Mouse (Mus musculus): ENCODE data around the gene Tube1. TPM values are rescaled to one million over a fixed set of nuclear protein-coding genes. Genes with fewer than 3 reads are reported as not detected.

The Tube1 gene
- polyA plus RNA-seq (2012; rRNA removed) = 5.5 and 6.4 TPM in 2 replicates

DNA sequence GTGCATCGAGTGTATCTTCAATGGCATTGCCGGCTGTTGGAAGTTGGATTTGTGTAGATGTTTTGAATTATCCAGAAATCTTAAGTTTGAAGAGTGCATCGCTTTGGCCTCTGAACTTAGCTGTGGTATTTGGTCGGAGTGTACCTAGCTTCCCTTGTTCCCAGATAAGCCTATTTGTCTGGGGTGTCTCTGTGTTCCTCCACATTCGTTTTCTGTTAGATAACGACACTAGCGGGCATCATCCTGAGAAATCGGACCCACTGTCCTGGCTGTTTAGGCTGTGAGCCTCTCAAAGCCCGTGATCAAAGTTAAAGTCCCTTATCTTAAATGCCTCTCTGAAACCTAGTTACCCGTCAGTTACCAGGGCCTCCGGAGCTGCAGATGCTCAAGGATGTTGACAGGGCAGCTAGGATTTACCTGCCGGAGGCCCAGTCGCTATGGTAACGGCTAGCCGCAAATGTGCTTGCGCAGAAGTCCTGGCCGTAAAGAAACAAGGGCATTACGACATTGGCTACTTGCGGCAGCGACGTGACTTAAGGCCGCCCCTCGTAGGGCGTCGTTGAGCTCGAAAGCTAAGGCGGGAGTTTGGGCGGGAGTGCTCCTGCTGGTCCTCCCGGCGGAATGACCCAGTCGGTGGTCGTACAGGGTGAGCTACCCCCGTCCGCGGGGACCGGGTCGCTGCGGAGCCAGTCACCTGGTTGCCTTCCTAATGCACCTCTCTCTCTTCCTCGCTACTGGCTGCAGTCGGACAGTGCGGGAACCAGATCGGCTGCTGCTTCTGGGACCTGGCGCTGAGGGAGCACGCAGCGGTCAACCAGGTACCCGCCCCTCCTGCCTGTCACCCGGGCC, at the start of gene Tube1, which contains the start of gene Fam229b:
Gene Tube1, plus strand, starts transcription at position 515 of the 849 bp plus-strand sequence.
Gene Fam229b, minus strand, starts transcription at position 453 of the 849 bp plus-strand sequence.
- TF ChIP-seq CTCF (IDR thresholded peaks at IDR 0.05; ENCODE audit: control insufficient read depth, insufficient read depth, insufficient replicate concordance, low read depth, low read length) (no peak), POLR2A (IDR thresholded peaks at IDR 0.05; ENCODE audit: control insufficient read depth, low read depth, low read length) (peak; percentile 94)
- H3K4me1 ChIP-seq (ENCODE audit: control insufficient read depth, insufficient read depth, low read length) = peaks cover 2% of the 10 kb centered on the region; the same call in 1 of the 2 replicates
- H3K36me3 ChIP-seq (ENCODE audit: control insufficient read depth, insufficient read depth, low read length) = no peaks in the 10 kb centered on the region; the same call in 1 of the 2 replicates
- peak within 1 kb of the TSS; percentile 96 for H3K27ac ChIP-seq (ENCODE audit: control insufficient read depth, insufficient read depth, low read depth, low read length)
- no peaks in the 10 kb centered on the region for H3K27me3 ChIP-seq (ENCODE audit: control insufficient read depth, insufficient read depth, low read length)
- peak within 1 kb of the TSS; percentile 100 for H3K4me3 ChIP-seq (ENCODE audit: control insufficient read depth, low read depth, low read length)

DNA sequence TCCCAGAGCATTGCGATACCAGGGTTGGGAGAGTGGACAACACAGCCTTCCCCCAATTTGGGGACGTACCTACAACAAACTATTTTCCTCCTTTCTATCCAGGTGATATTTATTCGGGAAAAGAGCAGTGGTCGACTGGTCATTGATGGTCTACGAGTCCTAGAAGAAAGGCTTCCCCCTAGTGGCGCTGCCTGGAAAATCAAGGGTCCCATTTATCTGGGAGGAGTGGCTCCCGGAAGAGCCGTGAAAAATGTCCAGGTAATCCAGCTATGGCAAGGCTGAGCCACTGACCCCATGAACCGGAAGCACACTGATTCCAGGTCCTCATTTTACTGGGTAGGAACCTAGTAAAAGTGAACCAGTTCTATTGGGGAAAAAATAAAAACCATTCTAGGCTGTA, 36.8 kb upstream of the Tube1 start:
- TF ChIP-seq POLR2A (IDR thresholded peaks at IDR 0.05; ENCODE audit: control insufficient read depth, low read depth, low read length) (no peak), CTCF (IDR thresholded peaks at IDR 0.05; ENCODE audit: control insufficient read depth, insufficient read depth, insufficient replicate concordance, low read depth, low read length) (no peak)
- no peaks in the 10 kb centered on the region for H3K27me3 ChIP-seq (ENCODE audit: control insufficient read depth, insufficient read depth, low read length)
- no peak overlapping the region for H3K4me3 ChIP-seq (ENCODE audit: control insufficient read depth, low read depth, low read length)
- H3K27ac ChIP-seq (ENCODE audit: control insufficient read depth, insufficient read depth, low read depth, low read length) = no peak overlapping the region
- H3K36me3 ChIP-seq (ENCODE audit: control insufficient read depth, insufficient read depth, low read length) = no peaks in the 10 kb centered on the region
- H3K4me1 ChIP-seq (ENCODE audit: control insufficient read depth, insufficient read depth, low read length) = no peaks in the 10 kb centered on the region

DNA sequence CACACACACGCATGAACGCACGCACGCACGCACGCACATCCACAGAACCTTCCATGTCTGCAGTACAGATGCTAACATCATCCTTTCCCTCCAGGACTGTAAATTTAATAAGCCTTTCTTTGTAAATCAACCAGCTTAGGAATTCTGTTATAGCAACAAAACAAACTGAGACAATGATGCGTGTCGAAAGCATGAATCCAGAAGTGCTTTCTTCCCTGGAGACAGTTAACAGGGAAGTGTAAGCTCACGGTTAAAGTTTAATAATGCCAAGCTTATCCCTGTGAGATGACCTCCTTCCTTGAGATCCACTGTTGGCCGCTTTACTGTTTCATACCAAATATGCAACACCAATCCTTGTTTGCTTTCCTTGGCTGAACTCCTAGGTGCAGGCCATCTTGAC, 35.0 kb upstream of the Tube1 start:
- Histone ChIP-seq H3K4me1 (ENCODE audit: control insufficient read depth, insufficient read depth, low read length) (no peaks in the 10 kb centered on the region), H3K4me3 (ENCODE audit: control insufficient read depth, low read depth, low read length) (no peak overlapping the region), H3K27ac (ENCODE audit: control insufficient read depth, insufficient read depth, low read depth, low read length) (no peak overlapping the region), H3K36me3 (ENCODE audit: control insufficient read depth, insufficient read depth, low read length) (no peaks in the 10 kb centered on the region), H3K27me3 (ENCODE audit: control insufficient read depth, insufficient read depth, low read length) (no peaks in the 10 kb centered on the region)
- TF ChIP-seq POLR2A (IDR thresholded peaks at IDR 0.05; ENCODE audit: control insufficient read depth, low read depth, low read length) (no peak), CTCF (IDR thresholded peaks at IDR 0.05; ENCODE audit: control insufficient read depth, insufficient read depth, insufficient replicate concordance, low read depth, low read length) (no peak)

DNA sequence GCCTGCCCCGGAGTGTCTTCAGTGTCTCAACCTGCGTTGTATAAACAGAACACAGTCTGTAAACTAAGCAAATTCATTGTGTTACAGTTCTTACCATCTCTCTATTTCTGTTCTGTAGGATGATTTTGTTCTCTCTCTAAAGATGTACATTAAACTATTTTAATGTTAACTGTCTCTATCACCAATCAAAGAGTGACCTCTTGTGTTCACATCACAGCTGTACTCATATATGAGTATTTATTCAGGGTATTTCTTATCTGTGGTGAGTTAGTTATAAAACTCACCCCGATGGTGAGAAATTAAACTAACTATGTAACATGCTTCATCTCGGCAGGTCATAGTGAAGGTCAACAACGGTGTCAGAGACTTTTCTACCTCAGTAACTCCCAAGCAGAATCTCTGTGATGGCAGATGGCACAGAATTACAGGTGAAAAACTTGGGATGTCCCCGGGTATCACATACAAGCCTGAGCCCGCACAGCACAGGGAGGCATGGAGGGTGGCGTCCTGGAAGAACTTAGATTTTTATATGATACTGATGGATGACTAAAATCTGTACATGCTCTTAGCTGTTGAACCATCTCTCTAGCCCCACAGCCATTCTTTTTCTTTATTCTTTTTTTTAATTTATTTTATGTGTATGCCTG, 28.9 kb upstream of the Tube1 start:
- Histone ChIP-seq H3K36me3 (ENCODE audit: control insufficient read depth, insufficient read depth, low read length) (no peaks in the 10 kb centered on the region), H3K27ac (ENCODE audit: control insufficient read depth, insufficient read depth, low read depth, low read length) (no peak overlapping the region), H3K4me3 (ENCODE audit: control insufficient read depth, low read depth, low read length) (no peak overlapping the region), H3K4me1 (ENCODE audit: control insufficient read depth, insufficient read depth, low read length) (no peaks in the 10 kb centered on the region), H3K27me3 (ENCODE audit: control insufficient read depth, insufficient read depth, low read length) (no peaks in the 10 kb centered on the region)
- no peak for TF ChIP-seq POLR2A (IDR thresholded peaks at IDR 0.05; ENCODE audit: control insufficient read depth, low read depth, low read length)
- TF ChIP-seq CTCF (IDR thresholded peaks at IDR 0.05; ENCODE audit: control insufficient read depth, insufficient read depth, insufficient replicate concordance, low read depth, low read length) = no peak

DNA sequence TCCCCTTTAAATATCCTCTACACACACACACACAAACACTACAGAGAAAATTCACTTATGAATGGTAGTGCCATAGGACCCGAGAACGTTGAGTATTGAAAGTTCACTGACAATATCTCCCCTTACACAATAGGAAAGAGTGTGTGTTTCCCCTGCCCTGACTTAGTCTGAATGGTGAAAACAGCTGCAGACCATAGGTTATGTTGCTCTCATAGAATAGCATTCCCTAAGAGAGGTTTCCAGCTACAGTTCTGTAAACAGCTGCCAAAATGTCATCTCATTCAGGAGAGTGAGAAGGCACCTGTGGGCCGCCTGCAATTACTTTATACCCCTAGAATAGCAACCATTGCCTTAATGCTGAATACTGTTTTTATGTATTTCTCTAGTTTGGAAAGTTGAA, 27.4 kb upstream of the Tube1 start:
- Histone ChIP-seq H3K27ac (ENCODE audit: control insufficient read depth, insufficient read depth, low read depth, low read length) (no peak overlapping the region), H3K36me3 (ENCODE audit: control insufficient read depth, insufficient read depth, low read length) (no peaks in the 10 kb centered on the region), H3K4me3 (ENCODE audit: control insufficient read depth, low read depth, low read length) (no peak overlapping the region), H3K27me3 (ENCODE audit: control insufficient read depth, insufficient read depth, low read length) (no peaks in the 10 kb centered on the region), H3K4me1 (ENCODE audit: control insufficient read depth, insufficient read depth, low read length) (no peaks in the 10 kb centered on the region)
- TF ChIP-seq CTCF (IDR thresholded peaks at IDR 0.05; ENCODE audit: control insufficient read depth, insufficient read depth, insufficient replicate concordance, low read depth, low read length) = no peak
- no peak for TF ChIP-seq POLR2A (IDR thresholded peaks at IDR 0.05; ENCODE audit: control insufficient read depth, low read depth, low read length)

DNA sequence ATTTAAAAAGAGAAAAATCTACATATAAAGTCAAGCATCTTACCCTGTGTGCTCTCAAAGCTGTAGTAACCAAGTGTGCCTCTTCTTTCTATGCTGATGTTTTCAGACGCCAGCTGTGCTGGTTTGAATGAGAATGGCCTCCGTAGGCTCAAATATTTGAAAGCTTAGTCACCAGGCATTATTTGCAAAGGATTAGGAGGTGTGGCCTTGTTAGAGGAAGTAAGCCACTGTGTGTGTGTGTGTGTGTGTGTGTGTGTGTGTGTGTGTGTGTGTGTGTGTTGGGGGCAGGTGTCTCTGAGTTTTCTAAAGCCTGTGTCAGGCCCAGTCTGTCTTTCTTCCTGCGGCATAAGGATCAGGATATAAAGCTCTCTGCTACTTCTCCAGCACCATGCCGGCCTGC, 26.8 kb upstream of the Tube1 start:
- TF ChIP-seq CTCF (IDR thresholded peaks at IDR 0.05; ENCODE audit: control insufficient read depth, insufficient read depth, insufficient replicate concordance, low read depth, low read length) = no peak
- no peak for TF ChIP-seq POLR2A (IDR thresholded peaks at IDR 0.05; ENCODE audit: control insufficient read depth, low read depth, low read length)
- no peak overlapping the region for H3K27ac ChIP-seq (ENCODE audit: control insufficient read depth, insufficient read depth, low read depth, low read length)
- H3K27me3 ChIP-seq (ENCODE audit: control insufficient read depth, insufficient read depth, low read length) = no peaks in the 10 kb centered on the region
- no peaks in the 10 kb centered on the region for H3K36me3 ChIP-seq (ENCODE audit: control insufficient read depth, insufficient read depth, low read length)
- H3K4me1 ChIP-seq (ENCODE audit: control insufficient read depth, insufficient read depth, low read length) = no peaks in the 10 kb centered on the region
- no peak overlapping the region for H3K4me3 ChIP-seq (ENCODE audit: control insufficient read depth, low read depth, low read length)

DNA sequence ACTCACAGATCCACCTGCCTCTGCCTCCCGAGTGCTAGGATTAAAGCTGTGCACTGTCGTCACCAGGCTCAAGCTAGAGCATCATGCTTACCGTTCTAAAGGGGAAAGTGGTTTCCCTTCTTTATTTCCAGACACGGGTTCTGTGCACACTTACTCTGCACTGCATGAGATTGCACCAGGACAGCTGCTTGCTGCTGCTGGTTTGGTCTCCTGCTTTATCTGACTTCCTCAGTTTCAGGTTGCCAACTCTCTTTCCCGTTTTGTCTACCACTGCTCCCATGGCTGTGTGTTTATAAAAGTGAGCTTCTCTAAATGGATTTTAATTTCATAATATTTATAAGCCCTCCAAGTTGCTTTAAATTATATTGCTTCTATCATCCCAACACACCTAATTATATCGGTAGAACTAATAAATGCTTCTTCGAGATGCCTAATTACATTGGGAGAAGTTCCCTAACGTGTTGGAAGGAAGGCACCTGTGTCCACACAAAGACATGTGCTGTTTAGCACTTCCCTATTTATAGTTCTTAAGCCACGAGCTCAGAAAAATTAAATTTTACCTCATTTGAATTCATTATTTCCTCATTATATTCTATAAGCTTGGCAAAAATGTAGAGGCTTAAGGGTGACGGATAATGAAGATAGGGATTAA, 24.8 kb upstream of the Tube1 start:
- Histone ChIP-seq H3K4me1 (ENCODE audit: control insufficient read depth, insufficient read depth, low read length) (no peaks in the 10 kb centered on the region; the same call in 1 of the 2 replicates), H3K27me3 (ENCODE audit: control insufficient read depth, insufficient read depth, low read length) (no peaks in the 10 kb centered on the region), H3K4me3 (ENCODE audit: control insufficient read depth, low read depth, low read length) (no peak overlapping the region), H3K36me3 (ENCODE audit: control insufficient read depth, insufficient read depth, low read length) (no peaks in the 10 kb centered on the region), H3K27ac (ENCODE audit: control insufficient read depth, insufficient read depth, low read depth, low read length) (no peak overlapping the region)
- TF ChIP-seq CTCF (IDR thresholded peaks at IDR 0.05; ENCODE audit: control insufficient read depth, insufficient read depth, insufficient replicate concordance, low read depth, low read length) (no peak), POLR2A (IDR thresholded peaks at IDR 0.05; ENCODE audit: control insufficient read depth, low read depth, low read length) (no peak)

Data from testis, adult 2 months (tissue).